Mouse (Mus musculus) urinary bladder, postnatal 14 days (tissue): ENCODE results near the gene Krtap3-3.
"Not testable (repeated sequence)": the region's sequence is repeated elsewhere in the genome, so short reads cannot be mapped to it uniquely, and the experiment has no call there.

Source experiments
- DNase-seq: peaks from one replicate; pipeline ENCODE4 v3.0.0; 2021; ENCODE audit warnings: low spot score

Gene Krtap3-3

DNA sequence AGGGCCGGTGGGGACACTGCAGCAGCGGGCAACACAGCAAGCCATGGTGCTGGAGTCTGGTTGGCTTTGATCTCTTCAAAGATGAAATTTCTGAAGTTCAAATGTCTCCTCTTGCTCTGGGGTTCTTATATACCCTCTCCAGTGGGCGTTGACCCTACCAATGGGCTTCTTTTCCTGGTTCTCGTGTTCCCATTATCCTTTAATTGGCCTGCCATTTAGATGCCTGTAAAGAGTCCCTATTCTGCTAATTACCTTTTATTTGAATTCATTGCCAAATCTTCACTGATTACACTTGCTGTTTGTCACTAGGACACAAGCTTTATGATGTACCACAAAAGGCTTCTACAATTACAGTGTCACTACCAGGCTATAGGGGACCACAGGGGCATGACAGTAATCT, at the start of gene Krtap3-3:
Gene Krtap3-3 (minus strand): TSS at position 101 of the 400 bp plus-strand sequence.
- no peak for DNase-seq

DNA sequence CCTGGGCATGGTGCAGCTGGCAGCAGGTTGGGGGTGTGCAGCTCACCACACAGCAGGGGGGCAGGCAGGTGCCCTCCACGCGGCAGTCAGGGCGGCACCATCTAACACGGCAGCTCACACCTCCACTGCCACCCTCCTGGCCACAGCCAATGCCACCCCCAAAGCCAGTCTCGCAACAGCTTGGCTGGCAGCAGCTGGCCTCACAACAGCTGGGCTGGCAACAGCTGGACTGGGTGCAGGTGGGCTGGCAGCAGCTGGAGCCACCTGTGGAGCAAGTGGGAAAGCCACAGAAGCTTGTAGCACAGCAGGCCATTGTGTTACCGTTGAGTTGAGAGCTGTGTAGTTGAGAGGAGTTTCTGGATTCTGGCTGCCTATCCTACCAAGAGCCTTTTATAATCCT, 47.1 kb upstream of the Krtap3-3 start, which contains the start of gene Krtap9-3:
Gene Krtap9-3 (minus strand): TSS at position 364 of the 400 bp plus-strand sequence.
- DNase-seq: not testable (repeated sequence)

DNA sequence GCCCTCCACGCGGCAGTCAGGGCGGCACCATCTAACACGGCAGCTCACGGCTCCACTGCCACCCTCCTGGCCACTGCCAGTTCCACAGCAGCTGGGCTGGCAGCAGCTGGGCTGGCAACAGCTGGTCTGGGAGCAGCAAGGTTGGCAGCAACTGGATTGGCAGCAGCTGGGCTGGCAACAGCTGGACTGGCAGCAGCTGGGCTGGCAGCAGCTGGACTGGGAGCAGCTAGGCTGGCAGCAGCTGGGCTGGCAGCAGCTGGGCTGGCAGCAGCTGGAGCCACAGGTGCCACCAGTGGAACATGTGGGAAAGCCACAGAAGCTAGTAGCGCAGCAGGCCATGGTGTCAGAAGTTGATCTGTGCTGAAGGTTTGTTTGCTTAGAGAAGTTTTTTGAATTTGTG, 40.3 kb upstream of the Krtap3-3 start, which contains the start of gene Krtap1-3:
Gene Krtap1-3 (minus strand): TSS at position 359 of the 400 bp plus-strand sequence.
- DNase-seq: no peak

DNA sequence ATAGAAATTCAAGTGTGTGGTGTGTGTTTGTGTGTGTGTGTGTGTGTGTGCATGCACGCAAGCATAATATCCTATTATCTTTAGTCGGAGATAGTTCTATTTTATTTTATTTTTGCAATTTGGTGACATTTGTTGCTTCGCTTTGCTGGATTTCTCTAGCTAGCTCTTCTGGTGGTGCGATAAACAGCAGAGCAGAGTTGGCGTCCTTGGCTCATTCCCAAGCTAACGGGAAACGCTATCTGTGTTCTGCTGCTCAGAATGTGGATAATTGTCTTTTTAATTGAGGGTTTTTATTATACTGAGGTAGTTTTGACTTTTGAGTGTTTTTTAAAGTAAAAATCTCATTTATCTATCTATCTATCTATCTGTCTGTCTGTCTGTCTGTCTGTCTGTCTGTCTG, 34.4 kb upstream of the Krtap3-3 start:
- no peak for DNase-seq

DNA sequence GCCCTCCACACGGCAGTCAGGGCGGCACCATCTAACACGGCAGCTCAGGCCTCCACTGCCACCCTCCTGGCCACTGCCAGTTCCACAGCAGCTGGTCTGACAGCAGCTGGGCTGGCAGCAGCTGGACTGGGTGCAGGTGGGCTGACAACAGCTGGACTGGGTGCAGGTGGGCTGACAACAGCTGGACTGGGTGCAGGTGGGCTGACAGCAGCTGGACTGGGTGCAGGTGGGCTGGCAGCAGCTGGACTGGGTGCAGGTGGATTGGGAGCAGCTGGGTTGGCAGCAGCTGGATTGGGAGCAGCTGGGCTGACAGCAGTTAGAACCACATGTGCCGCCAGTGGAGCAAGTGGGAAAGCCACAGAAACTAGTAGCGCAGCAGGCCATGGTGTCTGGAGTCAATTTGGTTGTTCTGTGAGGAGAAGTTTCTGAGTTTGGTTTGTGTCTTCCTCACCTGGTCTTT, 32.6 kb upstream of the Krtap3-3 start, which contains the start of gene Krtap1-4:
Gene Krtap1-4 (minus strand): TSS at position 410 of the 460 bp plus-strand sequence.
- no peak for DNase-seq

DNA sequence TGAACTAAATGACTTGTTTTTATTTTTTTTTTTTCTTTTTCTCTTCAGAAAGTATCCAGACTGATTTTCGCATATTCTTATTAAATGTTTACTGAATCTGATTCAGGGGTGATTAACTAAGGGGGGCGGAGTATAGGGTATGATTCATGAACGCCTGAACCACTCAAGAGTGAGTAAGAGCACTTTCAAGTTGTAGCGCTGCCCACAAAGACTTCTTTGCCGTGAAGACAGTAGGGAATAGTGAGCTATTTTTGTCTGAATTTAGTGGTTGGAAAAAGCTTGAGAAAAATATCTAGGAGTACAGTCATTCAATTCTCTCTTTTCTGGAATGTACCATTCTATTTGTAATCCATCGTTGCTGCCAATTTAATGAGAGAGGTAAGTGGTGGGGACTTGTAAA, 30.9 kb upstream of the Krtap3-3 start:
- no peak for DNase-seq

DNA sequence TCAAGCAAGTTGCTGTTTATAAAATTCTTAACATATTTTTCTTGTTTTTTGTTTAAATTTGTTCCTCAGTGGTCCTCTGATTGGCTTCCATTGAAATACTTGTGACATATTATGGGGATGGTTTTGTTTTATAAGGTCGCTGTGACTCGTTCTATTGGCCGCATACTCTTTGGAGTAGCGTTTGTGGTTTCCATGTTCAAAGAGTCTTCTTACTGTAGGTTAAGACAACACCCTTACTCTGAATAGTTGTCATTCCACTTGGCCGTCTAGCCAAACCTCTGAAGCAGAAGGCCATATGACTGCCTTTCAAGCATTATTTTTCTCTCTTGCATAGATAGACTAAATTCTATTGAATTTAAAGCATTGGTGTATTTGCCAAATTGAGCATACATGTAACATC, 30.4 kb upstream of the Krtap3-3 start:
- DNase-seq: no peak

DNA sequence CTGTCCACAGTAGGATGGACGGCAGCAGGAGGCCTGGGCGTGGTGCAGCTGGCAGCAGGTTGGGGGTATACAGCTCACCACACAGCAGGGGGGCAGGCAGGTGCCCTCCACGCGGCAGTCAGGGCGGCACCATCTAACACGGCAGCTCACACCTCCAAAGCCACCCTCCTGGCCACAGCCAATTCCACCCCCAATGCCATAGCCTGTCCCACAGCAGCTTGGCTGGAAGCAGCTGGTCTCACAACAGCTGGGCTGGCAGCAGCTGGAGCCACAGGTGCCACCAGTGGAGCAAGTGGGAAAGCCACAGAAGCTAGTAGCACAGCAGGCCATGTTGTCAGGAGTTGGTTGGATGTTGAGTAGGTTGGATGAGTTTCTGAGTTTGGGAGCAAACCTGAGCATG, 30.0 kb upstream of the Krtap3-3 start, which contains the start of gene Krtap1-5:
Gene Krtap1-5 (minus strand): TSS at position 381 of the 400 bp plus-strand sequence.
- no peak for DNase-seq

DNA sequence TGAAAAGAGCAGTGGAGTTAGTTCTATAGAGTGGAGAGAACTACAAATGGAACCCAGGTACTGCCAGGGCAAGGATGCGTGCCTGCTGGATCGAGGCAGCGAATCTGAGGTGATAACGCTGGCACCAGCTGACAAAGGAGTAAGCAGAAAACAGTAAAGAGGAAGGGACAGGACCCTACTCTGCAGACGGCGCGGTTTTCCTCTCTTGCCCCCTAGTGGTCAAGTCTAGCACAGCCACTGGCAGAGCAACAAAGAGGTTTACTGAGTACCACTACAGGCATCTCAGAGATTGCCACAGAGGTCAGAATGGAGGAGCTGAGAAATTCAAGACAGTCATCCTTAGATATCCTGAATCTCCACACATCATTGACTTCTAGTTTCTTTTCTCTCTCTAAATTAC, 23.4 kb upstream of the Krtap3-3 start:
- peak; percentile 85 for DNase-seq

DNA sequence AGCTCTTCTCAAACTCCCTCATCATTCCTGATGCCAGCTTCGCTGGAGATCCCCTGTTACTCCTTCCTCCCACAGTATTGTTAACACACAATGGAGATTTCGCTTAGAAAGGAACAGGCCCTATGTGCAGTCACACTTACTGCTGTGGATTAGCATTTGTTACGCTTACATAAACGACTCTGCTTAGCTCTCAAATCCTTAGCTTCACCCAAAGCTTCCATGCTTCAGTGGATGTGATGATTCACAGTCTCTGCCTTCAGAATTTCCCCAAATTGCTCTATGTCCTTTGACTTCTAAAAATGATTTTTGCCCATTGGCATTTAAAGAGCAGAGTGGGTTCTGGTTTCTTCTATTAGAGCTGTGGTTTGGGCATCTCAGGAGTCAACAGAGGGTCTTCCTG, 22.5 kb upstream of the Krtap3-3 start:
- DNase-seq: no peak

DNA sequence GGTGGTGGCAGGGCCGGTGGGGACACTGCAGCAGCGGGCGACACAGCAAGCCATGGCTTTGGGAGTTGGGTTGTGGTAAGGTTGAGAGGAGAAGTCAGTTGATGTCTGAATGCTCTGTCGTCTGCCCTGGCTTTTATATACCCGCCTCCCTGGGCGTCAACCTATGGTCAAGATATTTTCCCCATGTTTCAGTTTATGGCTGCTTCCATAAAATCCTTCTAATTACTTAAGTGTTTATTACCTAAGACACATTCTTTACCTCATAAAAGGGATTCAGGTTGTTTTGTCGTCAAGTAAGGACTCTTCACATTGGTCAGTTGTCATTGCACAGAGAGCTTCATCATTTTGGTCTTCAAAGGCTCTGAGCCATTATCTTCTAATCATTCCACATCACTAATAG, 15.9 kb upstream of the Krtap3-3 start, which contains the start of gene Krtap3-1:
Gene Krtap3-1 (minus strand): TSS at position 101 of the 400 bp plus-strand sequence.
- no peak for DNase-seq

DNA sequence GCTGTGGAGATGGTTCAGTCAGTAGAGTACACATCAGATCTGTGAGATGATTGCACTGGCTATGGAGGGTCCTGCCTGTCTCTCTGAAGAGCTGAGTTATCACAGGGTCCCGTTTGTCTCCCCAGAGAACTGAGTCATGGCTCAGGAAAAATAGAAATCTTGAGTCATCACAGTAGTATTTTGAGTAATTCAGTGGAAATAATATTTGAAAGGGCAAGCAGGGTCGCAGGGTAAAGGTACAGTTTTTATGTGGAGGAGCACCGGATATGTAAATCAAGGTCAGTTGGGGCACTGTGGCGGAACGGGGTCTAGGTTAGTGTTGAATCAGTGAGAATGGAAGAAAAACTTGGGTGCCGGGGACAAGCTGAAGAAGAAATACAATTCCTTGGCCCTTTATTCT, 11.9 kb upstream of the Krtap3-3 start:
- DNase-seq: no peak

DNA sequence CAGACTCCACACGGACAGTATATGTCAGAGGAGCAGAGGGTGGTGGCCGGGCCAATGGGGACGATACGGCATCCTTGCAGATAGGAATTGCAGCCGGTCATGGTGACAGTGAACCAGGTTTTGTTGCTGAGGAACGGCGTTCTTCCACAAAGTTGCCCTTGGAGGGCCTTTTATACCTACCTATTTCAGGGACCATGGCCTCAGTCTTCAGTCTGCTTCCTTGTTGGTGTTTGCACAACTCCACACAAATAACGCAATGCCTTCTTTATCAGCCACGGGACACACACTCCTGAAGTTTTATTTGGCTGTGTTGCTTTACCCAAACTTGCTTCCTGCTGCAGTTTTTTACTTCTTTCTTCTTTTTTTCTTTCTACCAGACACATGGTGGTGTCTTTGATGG, 8.7 kb upstream of the Krtap3-3 start, which contains the start of gene Gm11939:
Gene Gm11939 (minus strand): TSS at position 101 of the 400 bp plus-strand sequence.
- DNase-seq: no peak

DNA sequence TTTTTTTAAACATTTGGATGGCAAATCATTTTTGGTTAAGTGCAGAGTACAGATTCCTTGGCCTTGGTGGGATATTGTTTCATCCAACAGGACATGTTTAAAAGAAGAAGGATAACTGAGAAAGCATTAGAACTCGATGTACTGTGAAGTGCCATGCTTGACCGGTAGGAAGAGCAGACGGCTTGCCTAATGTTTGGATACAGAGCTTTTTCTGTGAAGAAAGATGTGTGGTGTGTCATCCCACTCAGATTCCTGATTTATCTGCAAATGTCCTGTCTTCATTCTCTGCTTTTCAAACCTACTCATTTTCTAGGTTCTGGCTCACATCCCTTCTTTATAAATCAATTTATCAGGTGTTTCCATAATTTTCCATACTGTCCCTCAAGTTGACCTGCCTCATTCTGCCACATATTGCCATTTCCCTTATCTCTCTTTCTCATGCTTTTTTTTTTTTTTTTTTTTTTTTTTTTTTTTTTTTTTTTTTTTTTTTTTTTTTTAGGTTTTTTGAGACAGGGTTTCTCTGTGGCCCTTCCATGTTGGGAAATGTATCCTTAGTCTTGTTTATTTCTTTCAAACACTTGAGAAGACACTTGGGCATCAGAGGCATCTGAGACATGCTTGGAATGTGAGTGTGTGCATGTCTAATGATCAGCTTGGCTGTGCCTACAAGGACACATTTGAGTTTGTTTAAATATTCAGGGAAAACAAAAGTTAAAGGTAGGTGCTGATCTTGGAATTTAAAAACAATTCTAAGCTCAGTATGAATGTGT, 7.5 kb upstream of the Krtap3-3 start:
- DNase-seq: no peak

DNA sequence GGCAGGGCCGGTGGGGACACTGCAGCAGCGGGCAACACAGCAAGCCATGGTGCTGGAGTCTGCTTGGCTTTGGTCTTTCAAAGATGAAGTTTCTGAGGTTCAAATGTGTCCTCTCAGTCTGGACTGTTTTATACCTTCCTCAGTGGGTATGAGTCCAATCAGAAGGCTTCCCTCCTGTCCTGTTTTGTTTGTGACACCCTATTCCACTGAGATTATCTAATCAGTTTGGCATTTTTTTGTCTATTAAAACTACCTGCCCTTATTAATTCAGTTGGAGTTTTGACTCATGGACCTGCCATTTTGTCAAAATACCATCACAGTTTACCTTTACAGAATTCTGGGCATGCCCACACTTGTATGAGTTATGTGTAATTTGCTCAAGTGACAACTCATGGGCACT, 6.1 kb upstream of the Krtap3-3 start, which contains the start of gene Krtap3-2:
Gene Krtap3-2 (minus strand): TSS at position 101 of the 400 bp plus-strand sequence.
- DNase-seq: no peak

DNA sequence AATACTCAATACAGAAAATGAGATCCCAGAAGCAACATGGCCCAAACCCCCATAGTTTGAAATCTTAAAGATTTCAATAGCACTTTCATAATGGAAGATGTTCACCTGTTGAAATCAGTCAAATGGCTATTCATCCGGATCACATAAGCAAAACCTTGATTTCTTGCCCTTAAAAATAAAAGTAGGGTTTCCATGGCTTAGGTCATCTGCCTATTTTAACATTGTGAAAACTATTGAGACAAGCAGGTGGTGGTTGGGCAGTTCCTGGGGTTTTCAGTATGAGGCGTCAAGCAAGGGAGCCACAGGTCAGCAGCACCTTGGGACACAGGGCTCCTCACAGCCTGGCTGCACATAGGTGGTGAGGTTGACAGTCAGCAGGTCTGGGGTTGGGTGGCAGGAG, 5.5 kb upstream of the Krtap3-3 start:
- no peak for DNase-seq

DNA sequence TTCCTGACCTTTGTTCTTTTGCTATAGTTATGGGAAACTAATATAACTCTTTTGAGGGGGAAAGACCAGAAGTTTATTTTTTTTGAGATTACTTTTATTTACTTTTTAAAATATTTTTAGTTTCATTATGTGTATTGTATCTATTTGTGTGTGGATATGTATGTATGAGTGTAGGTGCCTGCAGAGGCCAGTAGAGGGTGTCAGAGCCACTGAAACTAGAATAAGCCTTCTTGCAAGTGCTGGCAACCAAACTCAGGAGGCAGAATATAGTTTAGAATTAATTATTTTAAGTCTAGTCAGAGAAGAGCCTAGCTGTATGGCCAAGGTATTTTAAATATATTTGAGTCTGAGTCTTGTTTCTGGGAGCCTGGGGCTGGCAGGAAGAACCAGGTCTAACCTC, 2.8 kb downstream of the Krtap3-3 start:
- no peak for DNase-seq

DNA sequence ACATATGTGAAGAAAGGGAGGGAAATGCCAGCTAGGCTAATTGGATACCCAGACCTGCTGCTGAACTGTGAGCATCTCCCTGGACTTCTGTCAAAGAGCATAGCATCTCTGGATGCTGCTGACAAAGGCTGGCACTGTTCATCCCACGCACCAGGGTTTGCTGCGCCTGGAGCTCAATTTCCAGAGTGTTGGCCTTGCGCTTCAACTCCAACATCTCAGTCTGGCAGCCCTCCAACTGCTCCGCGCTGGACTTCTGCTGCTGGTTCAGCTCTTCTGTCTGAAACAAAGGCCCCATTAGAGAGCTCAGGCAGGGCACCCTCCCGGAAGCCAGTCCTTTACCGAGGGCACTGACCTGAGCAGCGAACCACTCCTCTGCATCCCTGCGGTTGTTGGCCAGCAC, 10.9 kb downstream of the Krtap3-3 start:
- peak; percentile 3 for DNase-seq

DNA sequence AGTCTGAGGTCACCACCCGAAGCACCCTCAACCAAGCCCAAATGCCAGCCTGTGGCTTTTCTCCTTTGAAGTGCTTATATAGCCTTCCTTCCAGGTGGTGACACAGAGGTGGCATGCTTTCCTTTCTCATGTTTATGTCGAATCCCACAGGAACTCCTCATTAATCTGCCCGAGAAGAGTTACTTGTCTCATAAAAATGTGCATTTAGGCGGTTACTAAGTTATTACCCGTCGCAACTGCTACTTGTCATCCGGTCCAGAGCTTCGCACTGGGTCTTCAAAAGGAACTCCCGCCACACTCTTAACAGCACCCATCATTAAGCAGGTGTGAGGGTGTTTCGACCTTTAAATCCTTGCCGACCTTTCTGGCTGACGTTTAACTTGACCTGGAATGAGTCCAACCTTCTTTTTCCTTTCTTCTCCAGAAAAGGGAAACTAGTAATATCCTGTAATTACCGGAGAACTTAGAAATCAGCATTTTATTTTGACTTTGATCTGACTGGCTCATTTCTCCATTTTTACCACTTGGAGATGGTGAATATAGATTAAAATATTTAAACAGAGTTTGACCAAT, 29.3 kb downstream of the Krtap3-3 start, which contains the start of gene Krt39:
Gene Krt39 (minus strand): TSS at position 51 of the 573 bp plus-strand sequence.
- DNase-seq: no peak

DNA sequence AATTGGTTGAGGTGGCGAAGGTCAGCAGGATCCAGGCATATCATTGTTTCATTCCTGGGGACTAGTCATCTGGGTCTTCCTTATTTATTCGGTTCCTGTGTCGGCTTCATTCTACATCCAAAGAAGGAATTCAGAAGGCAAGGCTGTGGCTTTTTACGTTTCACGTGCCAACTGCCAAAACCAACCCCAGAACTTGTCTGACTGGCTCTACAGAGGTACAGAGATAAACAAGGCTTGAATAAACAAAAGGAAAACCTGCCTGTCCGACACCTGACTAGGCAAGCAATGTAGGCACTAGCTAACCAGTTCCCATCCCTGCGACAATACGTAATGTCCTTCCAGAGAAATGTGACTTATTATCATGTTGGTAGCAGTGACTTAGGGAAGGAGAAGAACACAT, 36.6 kb downstream of the Krtap3-3 start:
- peak; percentile 71 for DNase-seq
